Mouse (Mus musculus): Measurements from ENCODE around the gene Oxld1.

- no peak for TF ChIP-seq CTCF (IDR thresholded peaks at IDR 0.05; ENCODE audit: low read depth)
- no peak for TF ChIP-seq EP300 (IDR thresholded peaks at IDR 0.05; ENCODE audit: low read depth)
Measured at GRCm38 (mm10) chr11:120457370-120457769, 498 bp downstream of the Oxld1 start.
